Mouse (Mus musculus) stomach, embryonic 15.5 days (tissue): ENCODE measurements around the gene 0610009B22Rik. TPM values are rescaled to one million over a fixed set of nuclear protein-coding genes. Genes with fewer than 3 reads are reported as not detected.
"Not testable (repeated sequence)": the region's sequence is repeated elsewhere in the genome, so short reads cannot be mapped to it uniquely, and the experiment has no call there.

Experiments used
- ATAC-seq: fragments of 200-750 bp; cut with Nextera tagmentation; 2 replicates; pipeline ENCODE4 v1.8.0; 2017; ENCODE audit warnings: low read depth, moderate number of reproducible peaks, moderate TSS enrichment; ENCODE audit not compliant: insufficient read depth, low FRiP score
- H3K27ac ChIP-seq: fragments of 300-500 bp; sonication (generic); 2 replicates; pipeline ENCODE4 v1.5.1; 2015; ENCODE audit warnings: mild to moderate bottlenecking, inconsistent platforms
- H3K27me3 ChIP-seq: fragments of 300-500 bp; sonication (generic); replicated peaks from 2 replicates; pipeline ENCODE4 v1.6.1; 2015; ENCODE audit warnings: inconsistent platforms
- H3K36me3 ChIP-seq: fragments of 300-500 bp; sonication (generic); 2 replicates; pipeline ENCODE4 v1.6.1; 2015; ENCODE audit warnings: inconsistent platforms
- H3K4me1 ChIP-seq: fragments of 300-500 bp; sonication (generic); 2 replicates; pipeline ENCODE4 v1.6.1; 2015; ENCODE audit warnings: inconsistent platforms
- H3K4me2 ChIP-seq: fragments of 300-500 bp; sonication (generic); 2 replicates; pipeline ENCODE4 v1.6.1; 2015; ENCODE audit warnings: mild to moderate bottlenecking, inconsistent platforms
- H3K4me3 ChIP-seq: fragments of 300-500 bp; sonication (generic); replicated peaks from 2 replicates; pipeline ENCODE4 v1.5.1; 2015; ENCODE audit warnings: inconsistent platforms
- H3K9ac ChIP-seq: fragments of 300-500 bp; sonication (generic); 2 replicates; pipeline ENCODE4 v1.6.1; 2015; ENCODE audit warnings: inconsistent platforms
- H3K9me3 ChIP-seq: fragments of 300-500 bp; sonication (generic); 2 replicates; pipeline ENCODE4 v1.6.1; 2016; ENCODE audit warnings: inconsistent platforms
- WGBS: fragments of 180-500 bp; shearing (Covaris S2); methylation state at CpG from one replicate; pipeline ENCODE4 v1.1.7; 2015; 5-methylcytosine and 5-hydroxymethylcytosine counted together
- polyA plus RNA-seq: library from polyadenylated mRNA; unstranded; fragments of >200 nt; fragmentation: Nextera tagmentation; extraction: Ambion mirVana; gene quantifications from 2 replicates; pipeline ENCODE4 v1.2.1, GENCODE M21; 2015

Gene 0610009B22Rik
- polyA plus RNA-seq, result 95.8 and 102 TPM in 2 replicates

DNA sequence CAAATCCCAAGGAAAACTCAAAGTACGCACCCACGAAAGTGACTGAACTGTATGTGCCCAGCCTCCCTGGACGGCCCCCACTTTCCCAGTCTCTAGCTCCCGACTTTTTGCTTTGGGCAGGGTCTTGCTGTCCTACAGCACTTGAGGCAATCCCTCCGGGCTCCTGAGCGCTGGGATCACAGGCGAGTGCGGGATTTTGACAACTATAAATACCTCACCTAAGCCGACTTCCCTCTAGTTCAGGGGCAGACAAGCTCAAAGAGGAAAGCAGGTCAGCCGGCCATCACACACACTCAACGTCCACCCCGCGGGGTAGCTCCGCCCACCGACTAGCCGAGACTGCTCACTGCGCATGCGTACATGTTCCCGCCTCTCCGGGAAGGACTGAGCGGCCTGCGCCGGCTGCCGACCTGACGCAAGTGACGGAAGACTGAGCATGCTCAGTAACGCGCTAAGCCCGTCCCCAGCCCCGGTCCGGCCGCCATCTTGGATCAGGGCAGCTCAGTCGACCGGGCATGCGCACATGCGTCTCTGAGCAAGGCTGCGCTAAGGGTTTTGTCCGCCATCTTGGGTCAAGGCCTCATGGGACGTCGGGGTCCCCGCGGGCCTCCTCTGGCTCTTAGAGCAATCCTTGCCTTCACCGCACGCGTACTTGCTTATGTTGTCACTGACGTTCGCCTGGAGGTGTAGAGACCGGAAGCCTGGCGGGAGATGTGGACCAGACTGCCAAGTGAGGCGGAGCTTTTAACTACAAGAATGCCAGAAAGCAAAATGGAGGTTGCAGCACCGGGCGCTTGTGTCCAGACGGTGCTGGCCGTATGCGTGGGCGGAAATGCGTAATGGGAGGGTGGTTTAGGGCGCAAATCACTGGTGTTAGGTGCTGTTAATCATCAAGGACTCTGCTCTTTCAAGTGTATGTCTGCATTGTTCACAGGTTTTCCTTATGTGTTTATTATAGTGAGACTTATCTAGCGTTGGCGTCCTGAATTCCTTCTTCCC lies at the start of gene 0610009B22Rik:
0610009B22Rik (minus strand) TSS at position 545 of the 999 bp plus-strand sequence.
- WGBS, result under 1% methylated on average over 60 of the region's 60 CpGs
- peak; percentile 99 for ATAC-seq
- Histone ChIP-seq H3K27me3 (no peaks in the 10 kb centered on the region), H3K4me3 (peak within 1 kb of the TSS; percentile 67), H3K9ac (peak within 1 kb of the TSS; percentile 86), H3K27ac (peak within 1 kb of the TSS; percentile 99), H3K4me1 (no peaks in the 10 kb centered on the region), H3K9me3 (no peaks in the 10 kb centered on the region), H3K4me2 (peak within 1 kb of the TSS; percentile 68), H3K36me3 (0 out of 2 replicates have a peak, but pooled peaks cover 4% of the 10 kb centered on the region)

DNA sequence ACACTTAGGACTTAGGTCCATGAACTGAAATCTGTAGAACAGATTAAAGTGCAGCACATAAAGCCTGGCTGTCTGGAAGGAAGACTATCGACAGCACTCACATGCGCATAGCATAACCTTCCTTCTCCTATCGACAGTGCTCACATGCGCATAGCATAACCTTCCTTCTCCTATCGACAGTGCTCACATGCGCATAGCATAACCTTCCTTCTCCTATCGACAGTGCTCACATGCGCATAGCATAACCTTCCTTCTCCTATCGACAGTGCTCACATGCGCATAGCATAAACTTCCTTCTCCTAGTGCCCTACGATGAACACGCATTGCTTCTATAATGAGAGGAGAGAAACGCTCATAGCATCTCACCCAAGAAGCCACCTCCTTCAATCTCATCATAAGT lies 45.5 kb upstream of the 0610009B22Rik start:
- H3K4me1 ChIP-seq, H3K4me2 ChIP-seq, H3K9me3 ChIP-seq, H3K9ac ChIP-seq, H3K4me3 ChIP-seq, H3K27ac ChIP-seq, ATAC-seq, H3K27me3 ChIP-seq: not testable (repeated sequence)
- WGBS, result 94% methylated on average over 13 of the region's 13 CpGs
- H3K36me3 ChIP-seq, result peaks cover 28% of the 10 kb centered on the region; the same call in 1 of the 2 replicates

DNA sequence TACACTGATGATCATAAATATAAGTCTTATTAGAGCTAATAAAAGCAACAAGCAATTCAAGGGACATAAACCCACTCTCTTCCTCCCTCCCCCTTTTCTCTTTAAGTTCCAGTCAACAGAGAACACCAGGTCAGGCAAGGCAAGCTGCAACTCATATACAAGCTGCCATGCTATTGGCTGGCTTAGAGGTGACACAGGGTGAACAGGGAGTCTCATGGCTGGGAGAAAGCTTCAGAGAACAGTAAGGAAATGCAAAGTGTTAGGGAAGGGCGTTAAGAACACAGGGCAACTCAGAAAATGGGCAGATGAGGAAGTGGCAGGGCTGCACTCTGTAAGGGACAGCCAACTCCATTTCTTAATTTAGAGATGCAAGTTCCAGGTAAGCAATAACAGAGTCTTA lies 44.2 kb upstream of the 0610009B22Rik start:
- ATAC-seq, result no peak
- Histone ChIP-seq H3K27me3 (no peaks in the 10 kb centered on the region), H3K4me1 (no peaks in the 10 kb centered on the region), H3K4me3 (no peak overlapping the region), H3K36me3 (peaks cover 27% of the 10 kb centered on the region; the same call in 1 of the 2 replicates), H3K4me2 (no peak overlapping the region), H3K27ac (no peak overlapping the region), H3K9ac (no peak overlapping the region), H3K9me3 (no peaks in the 10 kb centered on the region)
- WGBS, result 78% methylated on average over 1 of the region's 1 CpGs

DNA sequence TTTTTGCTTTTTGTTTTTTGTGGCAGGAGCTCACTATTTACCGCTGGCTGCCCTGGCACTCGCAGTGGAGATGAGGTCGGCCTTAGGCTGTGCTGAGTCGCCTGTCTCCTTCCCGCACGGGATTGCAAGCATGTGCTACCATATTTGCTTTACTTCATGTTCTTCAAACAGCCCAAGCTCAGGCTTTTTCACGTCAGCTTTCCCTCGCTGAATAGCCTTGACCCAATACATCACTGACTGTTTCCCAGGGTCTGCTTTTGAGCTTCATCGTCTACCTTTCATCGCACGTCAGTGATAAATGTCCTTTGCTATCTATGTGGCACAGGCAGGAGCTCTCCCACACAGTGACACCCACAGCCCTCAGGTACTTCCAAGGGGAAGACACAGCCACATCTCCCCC lies 32.4 kb upstream of the 0610009B22Rik start:
- no peak overlapping the region for H3K4me3 ChIP-seq
- peaks cover 48% of the 10 kb centered on the region for H3K36me3 ChIP-seq
- H3K27me3 ChIP-seq, result no peaks in the 10 kb centered on the region
- H3K9me3 ChIP-seq, result no peaks in the 10 kb centered on the region
- H3K27ac ChIP-seq, result no peak overlapping the region
- no peak overlapping the region for H3K4me2 ChIP-seq
- WGBS, result 87% methylated on average over 11 of the region's 11 CpGs
- no peak for ATAC-seq
- no peak overlapping the region for H3K9ac ChIP-seq
- no peaks in the 10 kb centered on the region for H3K4me1 ChIP-seq

DNA sequence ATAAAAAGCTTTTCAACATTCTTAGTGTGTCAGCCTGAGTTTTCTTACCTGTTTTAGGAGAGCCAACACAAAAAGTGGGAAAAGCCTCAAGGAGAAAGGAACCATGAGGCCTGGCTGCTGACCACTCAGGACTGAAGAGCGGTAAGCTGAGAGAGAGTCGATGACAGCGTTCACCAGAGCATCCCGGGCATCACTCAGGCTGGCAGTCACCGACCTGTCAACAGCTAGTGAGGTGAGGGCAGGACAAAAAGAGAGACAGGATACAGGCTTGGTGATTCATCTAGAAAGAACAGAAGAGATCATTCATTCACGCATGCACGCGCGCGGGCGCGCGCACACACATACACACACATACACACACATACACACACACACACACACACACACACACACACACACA lies 18.4 kb upstream of the 0610009B22Rik start:
- no peak for ATAC-seq
- H3K9me3 ChIP-seq, result no peaks in the 10 kb centered on the region
- H3K4me1 ChIP-seq, result no peaks in the 10 kb centered on the region
- H3K4me3 ChIP-seq, result no peak overlapping the region
- H3K36me3 ChIP-seq, result peaks cover 35% of the 10 kb centered on the region
- H3K9ac ChIP-seq, result no peak overlapping the region
- H3K27me3 ChIP-seq, result no peaks in the 10 kb centered on the region
- 92% methylated on average over 13 of the region's 13 CpGs for WGBS
- no peak overlapping the region for H3K4me2 ChIP-seq
- no peak overlapping the region for H3K27ac ChIP-seq

DNA sequence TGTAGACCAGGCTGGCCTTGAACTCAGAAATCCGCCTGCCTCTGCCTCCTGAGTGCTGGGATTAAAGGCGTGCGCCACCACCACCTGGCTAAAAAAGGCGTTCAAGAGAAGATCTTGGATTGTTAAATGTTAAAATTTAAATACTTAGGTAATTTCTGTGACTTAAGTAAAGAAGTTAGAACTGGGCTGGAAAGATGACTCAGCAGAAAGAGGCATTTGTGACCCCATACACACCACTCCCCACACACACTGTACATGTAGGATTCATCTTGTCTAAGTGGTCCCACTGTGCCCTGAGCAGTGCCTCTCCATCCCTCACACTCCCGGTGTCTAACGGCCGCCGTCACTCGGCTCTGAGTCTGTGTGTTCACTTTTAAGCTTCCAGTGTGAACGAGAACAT lies 17.8 kb upstream of the 0610009B22Rik start:
- H3K4me2 ChIP-seq, result no peak overlapping the region
- no peak overlapping the region for H3K4me3 ChIP-seq
- H3K4me1 ChIP-seq, result no peaks in the 10 kb centered on the region
- H3K36me3 ChIP-seq, result peaks cover 35% of the 10 kb centered on the region
- no peak overlapping the region for H3K27ac ChIP-seq
- H3K27me3 ChIP-seq, result no peaks in the 10 kb centered on the region
- H3K9me3 ChIP-seq, result no peaks in the 10 kb centered on the region
- ATAC-seq, result no peak
- H3K9ac ChIP-seq, result no peak overlapping the region
- 93% methylated on average over 10 of the region's 10 CpGs for WGBS

DNA sequence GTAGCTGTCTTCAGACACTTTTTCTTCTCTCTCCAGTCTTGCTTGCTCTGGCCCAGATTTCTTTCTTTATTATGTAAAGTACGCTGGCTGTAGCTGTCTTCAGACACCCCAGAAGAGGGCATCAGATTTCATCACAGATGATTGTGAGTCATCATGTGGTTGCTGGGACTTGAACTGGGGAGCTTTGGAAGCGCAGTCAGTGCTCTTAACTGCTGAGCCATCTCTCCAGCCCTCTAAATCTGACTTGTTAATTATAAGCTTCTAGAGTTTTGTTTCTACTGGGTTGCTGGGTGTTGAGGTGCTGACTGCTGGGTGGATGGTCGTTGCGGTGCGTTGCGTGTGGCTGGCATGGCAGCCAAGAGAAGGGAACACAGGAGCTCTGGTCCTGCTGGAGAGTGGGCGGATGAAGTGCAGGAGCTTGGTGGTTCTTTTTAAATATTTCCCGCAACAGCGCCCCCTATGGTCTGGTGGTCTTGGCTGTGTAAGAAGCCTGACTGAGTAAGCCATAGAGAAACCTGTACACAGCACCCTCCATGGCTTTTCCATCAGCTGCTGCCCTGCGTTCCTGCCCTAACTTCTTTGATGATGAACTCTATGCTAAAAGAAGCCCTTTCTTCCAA lies 14.8 kb upstream of the 0610009B22Rik start:
- 74% methylated on average over 10 of the region's 10 CpGs for WGBS
- H3K36me3 ChIP-seq, result peaks cover 52% of the 10 kb centered on the region
- no peaks in the 10 kb centered on the region for H3K27me3 ChIP-seq
- no peaks in the 10 kb centered on the region for H3K4me1 ChIP-seq
- ATAC-seq, result no peak
- H3K4me2 ChIP-seq, result no peak overlapping the region
- no peak overlapping the region for H3K9ac ChIP-seq
- H3K9me3 ChIP-seq, result no peaks in the 10 kb centered on the region
- no peak overlapping the region for H3K27ac ChIP-seq
- H3K4me3 ChIP-seq, result no peak overlapping the region

DNA sequence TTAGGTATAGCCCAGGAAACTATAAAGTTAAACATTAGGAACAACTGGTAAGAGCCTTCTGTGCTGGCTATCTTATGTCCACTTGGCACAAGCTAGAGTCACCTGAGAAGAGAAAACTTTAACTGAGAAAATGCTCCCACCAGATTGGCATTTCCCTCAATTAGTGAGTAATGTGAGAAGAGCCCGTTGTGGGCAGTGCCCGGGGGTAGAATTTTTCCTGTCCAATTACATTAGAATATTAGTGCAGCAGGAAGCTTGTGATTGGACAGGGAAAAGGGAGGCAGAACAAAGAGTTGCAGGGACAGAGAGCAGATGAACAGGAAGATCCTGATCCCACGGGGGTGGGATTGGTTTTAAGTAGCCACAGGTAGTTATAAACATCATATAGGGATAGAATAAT lies 14.2 kb upstream of the 0610009B22Rik start:
- H3K9ac ChIP-seq, result no peak overlapping the region
- no peak overlapping the region for H3K4me3 ChIP-seq
- ATAC-seq, result no peak

DNA sequence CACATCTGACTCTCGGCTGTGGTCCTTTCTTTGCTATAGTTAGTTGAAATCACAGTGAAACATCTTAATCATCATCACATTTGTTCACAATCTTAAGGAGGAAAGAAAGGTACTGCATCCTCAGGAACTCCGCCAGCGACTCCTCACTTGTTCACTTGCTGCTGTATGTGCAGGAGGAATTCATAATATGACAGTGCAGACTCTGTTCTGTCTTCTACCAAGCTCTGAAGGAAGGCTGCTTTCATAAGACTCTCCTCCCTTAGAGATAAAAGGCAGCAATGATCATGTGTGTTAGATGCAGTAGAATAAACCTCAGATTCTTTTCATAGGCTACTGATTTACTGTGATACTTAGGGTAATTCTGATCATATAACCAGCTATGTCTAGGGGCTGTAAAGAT lies 6.3 kb upstream of the 0610009B22Rik start:
- Histone ChIP-seq H3K4me3 (no peak overlapping the region), H3K4me1 (no peaks in the 10 kb centered on the region), H3K36me3 (peaks cover 25% of the 10 kb centered on the region), H3K4me2 (no peak overlapping the region), H3K9ac (no peak overlapping the region), H3K27ac (no peak overlapping the region), H3K9me3 (no peaks in the 10 kb centered on the region), H3K27me3 (no peaks in the 10 kb centered on the region)
- 95% methylated on average over 3 of the region's 3 CpGs for WGBS
- no peak for ATAC-seq

More for the DNA sequence above, 14.2 kb upstream of the 0610009B22Rik start:
- Histone ChIP-seq H3K9me3 (no peaks in the 10 kb centered on the region), H3K4me1 (no peaks in the 10 kb centered on the region), H3K4me2 (no peak overlapping the region), H3K27ac (no peak overlapping the region), H3K36me3 (peaks cover 54% of the 10 kb centered on the region), H3K27me3 (no peaks in the 10 kb centered on the region)
- 77% methylated on average over 3 of the region's 3 CpGs for WGBS

DNA sequence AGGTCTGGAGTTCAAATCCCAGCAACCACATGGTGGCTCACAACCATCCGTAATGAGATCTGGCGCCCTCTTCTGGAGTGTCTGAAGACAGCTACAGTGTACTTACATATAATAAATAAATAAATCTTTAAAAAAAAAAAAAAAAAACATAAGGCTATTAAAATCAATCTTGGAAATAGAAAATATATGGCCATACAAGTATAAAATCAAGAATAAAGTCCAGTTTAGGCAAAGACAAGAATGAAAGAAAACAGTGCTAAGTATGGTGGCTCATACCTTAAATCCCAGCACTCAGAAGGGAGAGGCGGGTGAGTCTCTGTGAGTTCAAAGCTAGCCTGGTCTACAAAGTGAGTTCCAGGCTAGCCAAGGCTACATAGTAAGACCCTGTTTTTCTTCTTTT lies 1.9 kb upstream of the 0610009B22Rik start:
- H3K9ac ChIP-seq, ATAC-seq, H3K4me3 ChIP-seq, H3K36me3 ChIP-seq, H3K9me3 ChIP-seq, H3K4me1 ChIP-seq, H3K27me3 ChIP-seq, H3K4me2 ChIP-seq, H3K27ac ChIP-seq: not testable (repeated sequence)
- 56% methylated on average over 3 of the region's 3 CpGs for WGBS

DNA sequence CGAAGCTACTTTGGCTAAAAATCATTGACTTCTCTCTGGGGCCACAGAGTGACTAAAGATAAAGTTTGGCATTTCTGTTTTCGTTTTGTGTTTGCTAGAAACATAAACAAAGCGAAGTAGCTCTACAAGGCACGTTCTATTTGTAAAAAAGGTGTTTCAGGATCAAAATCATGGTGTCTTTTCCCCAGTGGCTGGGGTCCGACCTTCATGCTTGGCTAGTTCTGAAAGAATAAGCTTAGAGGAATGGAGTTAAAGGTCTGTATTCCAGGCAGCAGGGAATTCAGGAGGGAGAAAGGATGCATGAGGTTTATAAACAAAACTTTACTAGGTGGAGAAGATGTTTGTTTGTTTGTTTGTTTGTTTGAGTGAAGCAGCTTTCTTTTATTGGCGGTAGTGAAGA lies 669 bp upstream of the 0610009B22Rik start:
- 24% methylated on average over 6 of the region's 6 CpGs for WGBS

DNA sequence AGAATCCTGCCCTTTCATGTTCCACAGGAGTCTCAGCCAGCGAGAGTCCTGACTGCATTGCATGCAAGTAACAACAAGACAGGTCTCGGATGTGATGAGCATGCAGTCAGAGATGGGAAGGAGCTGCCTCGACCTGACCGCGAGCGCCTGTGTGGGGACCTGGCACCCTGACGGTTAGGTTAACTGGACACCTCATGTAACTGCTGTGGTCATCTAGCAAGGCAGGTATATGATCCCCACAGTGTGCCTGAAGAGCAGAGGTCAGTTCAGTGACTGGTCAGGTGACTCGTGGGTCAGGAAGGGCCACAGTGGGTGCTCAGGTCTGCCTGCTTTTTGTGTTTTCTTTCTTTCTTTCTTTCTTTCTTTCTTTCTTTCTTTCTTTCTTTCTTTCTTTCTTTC lies 6.7 kb downstream of the 0610009B22Rik start:
- Histone ChIP-seq H3K4me1 (no peaks in the 10 kb centered on the region), H3K9me3 (no peaks in the 10 kb centered on the region), H3K27ac (no peak overlapping the region), H3K9ac (no peak overlapping the region), H3K36me3 (no peaks in the 10 kb centered on the region), H3K27me3 (no peaks in the 10 kb centered on the region), H3K4me3 (no peak overlapping the region), H3K4me2 (no peak overlapping the region)
- no peak for ATAC-seq
- 41% methylated on average over 8 of the region's 8 CpGs for WGBS

More for the DNA sequence above, 669 bp upstream of the 0610009B22Rik start:
- Histone ChIP-seq H3K4me3 (peak overlapping the region; percentile 67), H3K4me1 (no peaks in the 10 kb centered on the region), H3K27ac (peak overlapping the region; percentile 99), H3K9ac (no peak overlapping the region; the same call in 1 of the 2 replicates), H3K4me2 (peak overlapping the region; percentile 63), H3K27me3 (no peaks in the 10 kb centered on the region), H3K9me3 (no peaks in the 10 kb centered on the region), H3K36me3 (0 out of 2 replicates have a peak, but pooled peaks cover 4% of the 10 kb centered on the region)
- no peak for ATAC-seq
